Mouse (Mus musculus): Measurements from ENCODE around the gene Vmn1r188. TPM values are rescaled to one million over a fixed set of nuclear protein-coding genes. Genes with fewer than 3 reads are reported as not detected.
A peak's percentile ranks its signal among the peaks of the same experiment; 100 is the strongest.
"Not testable (repeated sequence)": the region's sequence is repeated elsewhere in the genome, so short reads cannot be mapped to it uniquely, and the experiment has no call there.

The Vmn1r188 gene
- not detected for total RNA-seq (2022)

- not testable (repeated sequence) for DNase-seq (ENCODE audit: low spot score in 2 of 2)
Observed at GRCm38 (mm10) chr13:22084140-22084539, at the start of gene Vmn1r188. TSS of gene Vmn1r188 (plus strand) at chr13:22084440.

GRCm38 (mm10) chr13:22034443-22035266, 49.6 kb upstream of the Vmn1r188 start:
- DNase-seq (ENCODE audit: low spot score in 2 of 2) = no peak

GRCm38 (mm10) chr13:22035267-22036148, 48.7 kb upstream of the Vmn1r188 start, which contains the start of the genes Hist1h2ah and Hist1h2bk:
TSS of gene Hist1h2ah (minus strand) at chr13:22035568.
TSS of gene Hist1h2bk (plus strand) at chr13:22035870.
- peak; percentile 85 to 87 for DNase-seq (ENCODE audit: low spot score in 2 of 2)

- DNase-seq (ENCODE audit: low spot score in 2 of 2) = no peak
Observed at GRCm38 (mm10) chr13:22036149-22036956, 47.9 kb upstream of the Vmn1r188 start.

DNA sequence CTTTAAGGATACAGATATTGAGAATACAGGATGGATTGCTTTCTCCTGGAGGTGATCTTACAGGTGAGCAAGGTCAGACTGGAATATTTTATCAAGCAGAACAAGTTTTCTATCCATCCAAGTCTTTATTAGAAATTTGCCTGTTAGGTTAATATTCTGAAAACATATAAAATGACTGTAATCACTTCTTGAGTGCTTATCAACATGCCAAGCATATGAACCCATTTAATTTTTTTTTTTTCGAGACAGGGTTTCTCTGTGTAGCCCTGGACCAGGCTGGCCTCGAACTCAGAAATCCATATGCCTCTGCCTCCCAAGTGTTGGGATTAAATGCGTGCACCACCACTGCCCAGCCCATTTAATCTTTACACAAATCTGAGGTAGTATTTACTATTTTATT, 47.3 kb upstream of the Vmn1r188 start:
- no peak for DNase-seq (ENCODE audit: low spot score in 2 of 2)

- DNase-seq (ENCODE audit: low spot score in 2 of 2) = no peak
Observed at GRCm38 (mm10) chr13:22037415-22037814, 46.8 kb upstream of the Vmn1r188 start.

DNA sequence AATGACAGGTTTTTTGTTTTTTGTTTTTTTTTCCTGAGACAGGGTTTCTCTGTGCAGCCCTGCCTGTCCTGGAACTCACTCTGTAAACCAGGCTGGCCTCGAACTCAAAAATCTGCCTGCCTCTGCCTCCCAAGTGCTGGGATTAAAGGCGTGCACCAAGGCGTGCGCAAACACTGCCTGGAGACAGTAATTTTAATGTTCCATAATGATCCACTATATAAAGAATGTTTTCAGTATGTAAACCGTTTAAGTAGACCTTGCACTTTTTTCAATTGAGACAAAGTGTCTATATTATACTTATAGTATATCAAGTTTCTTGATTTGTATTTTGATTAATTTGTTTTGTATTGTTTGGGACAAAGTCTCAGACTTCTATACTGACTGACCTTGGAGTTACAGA, 44.9 kb upstream of the Vmn1r188 start:
- DNase-seq (ENCODE audit: low spot score in 2 of 2) = no peak

- no peak for DNase-seq (ENCODE audit: low spot score in 2 of 2)
Observed at GRCm38 (mm10) chr13:22039951-22040463, 44.2 kb upstream of the Vmn1r188 start.

DNA sequence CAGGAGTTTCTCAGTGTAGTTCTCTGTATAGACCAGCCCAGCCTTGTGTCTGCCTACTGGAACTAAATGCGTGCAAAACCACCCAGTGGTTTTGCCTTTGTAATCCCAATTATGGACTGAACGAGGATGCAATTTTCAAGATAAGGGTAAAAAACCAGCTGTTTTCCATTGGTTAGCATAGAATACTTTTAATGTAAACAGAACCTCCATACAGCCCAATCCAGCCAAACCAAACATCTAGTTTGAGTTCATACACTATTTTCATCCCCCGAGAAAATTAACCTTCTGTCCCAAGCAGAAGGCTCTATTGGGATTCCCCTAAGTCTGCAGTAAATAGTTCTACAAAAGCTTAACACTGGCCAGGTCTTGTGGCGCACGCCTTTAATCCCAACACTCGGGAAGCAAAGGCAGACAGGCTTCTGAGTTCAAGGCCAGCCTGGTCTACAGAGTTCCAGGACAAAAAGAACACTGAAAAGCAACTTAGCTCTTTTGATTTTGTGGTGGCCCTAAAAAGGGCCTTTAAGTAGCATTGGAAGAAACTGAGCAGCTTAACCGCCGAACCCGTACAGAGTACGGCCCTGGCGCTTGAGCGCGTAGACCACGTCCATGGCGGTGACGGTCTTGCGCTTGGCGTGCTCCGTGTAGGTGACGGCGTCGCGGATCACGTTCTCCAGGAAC, 43.6 kb upstream of the Vmn1r188 start:
- DNase-seq (ENCODE audit: low spot score in 2 of 2) = no peak

- peak; percentile 95 to 98 for DNase-seq (ENCODE audit: low spot score in 2 of 2)
Observed at GRCm38 (mm10) chr13:22041142-22041536, 43.1 kb upstream of the Vmn1r188 start, which contains the start of gene Hist1h4i. TSS of gene Hist1h4i (minus strand) at chr13:22041362.

DNA sequence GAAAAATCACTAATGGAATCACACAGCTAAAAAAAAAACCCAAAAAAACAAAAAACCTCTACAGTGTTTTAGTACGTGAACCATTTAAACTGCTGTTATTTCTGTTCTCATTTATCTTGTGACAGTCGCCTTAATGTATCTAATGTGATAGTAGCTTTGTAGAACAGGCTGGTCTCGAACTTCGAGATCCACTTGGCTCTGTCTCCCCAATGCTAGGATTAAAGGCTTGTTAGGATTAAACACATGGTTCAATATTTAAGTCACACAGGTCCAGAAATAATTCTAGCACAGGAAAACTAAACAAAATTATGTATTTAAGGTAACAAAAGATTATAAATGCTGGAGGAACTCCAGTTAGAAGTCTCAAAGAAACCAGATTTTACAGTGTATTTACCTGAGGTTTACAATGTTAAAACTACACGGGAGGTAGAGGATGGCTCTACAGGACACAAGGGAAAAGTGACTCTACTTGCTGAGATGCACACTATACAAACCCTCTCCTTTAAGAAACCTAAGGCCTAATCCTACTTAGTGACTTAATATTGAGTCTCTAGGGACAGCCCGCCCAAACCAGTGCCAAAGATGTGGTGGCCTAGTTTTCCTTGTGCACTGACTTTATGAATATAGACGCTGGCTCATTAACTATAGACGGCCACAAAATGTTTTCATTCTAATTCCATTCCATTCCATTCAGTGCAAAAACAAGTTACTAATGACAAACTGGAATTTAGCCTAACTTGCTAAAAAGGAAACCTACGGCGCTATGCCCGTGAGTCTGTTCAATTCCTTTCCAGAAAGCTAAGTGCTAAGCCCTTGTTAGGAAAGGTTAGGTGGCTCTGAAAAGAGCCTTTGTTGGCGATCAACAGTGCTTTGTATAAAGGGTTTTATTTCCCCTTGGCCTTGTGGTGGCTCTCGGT, 42.3 kb upstream of the Vmn1r188 start:
- DNase-seq (ENCODE audit: low spot score in 2 of 2) = no peak

GRCm38 (mm10) chr13:22042568-22043502, 41.4 kb upstream of the Vmn1r188 start, which contains the start of the genes Hist1h2ag and Hist1h2bj:
TSS of gene Hist1h2ag (minus strand) at chr13:22042944.
TSS of gene Hist1h2bj (plus strand) at chr13:22043214.
- DNase-seq (ENCODE audit: low spot score in 2 of 2) = peak; percentile 92 to 93

DNA sequence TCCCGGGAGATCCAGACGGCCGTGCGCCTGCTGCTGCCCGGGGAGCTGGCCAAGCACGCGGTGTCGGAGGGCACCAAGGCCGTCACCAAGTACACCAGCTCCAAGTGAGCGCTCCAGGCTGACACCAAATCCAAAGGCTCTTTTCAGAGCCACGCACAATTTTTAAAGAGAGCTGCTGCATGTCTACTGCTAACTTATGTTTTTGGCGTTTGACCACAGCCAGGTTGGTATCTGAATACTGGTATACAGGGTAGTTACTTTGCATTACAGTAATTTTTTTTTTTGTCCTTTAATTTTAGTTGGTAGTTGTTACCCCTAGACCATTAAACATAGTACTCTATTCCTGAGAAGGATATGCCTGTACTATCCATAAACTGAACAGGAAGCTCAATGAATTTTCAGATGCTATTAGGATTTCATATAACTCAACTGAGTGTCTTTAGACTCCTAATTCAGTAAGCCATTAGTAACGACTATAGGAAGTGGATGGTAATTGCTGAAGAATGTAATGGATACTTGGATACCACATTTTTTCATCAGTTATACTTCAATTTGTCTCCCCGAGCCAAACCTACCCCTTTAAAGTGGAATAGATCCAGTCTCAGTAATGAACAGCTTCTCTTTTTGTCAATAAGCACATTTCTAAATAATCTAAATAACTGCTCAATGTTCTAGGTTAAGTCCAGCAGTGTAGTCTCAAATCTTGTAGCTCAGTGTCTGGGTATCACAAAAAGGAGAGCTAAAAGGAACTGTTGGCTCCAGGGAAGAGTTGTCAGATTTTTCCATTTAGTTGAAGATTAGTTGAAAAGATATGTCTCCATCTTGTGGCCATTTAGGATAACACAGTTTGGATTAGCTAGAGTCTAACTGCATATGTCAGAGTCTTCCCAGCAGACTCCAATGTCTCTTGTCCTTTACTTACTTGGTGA, 40.5 kb upstream of the Vmn1r188 start:
- no peak for DNase-seq (ENCODE audit: low spot score in 2 of 2)

- no peak for DNase-seq (ENCODE audit: low spot score in 2 of 2)
Observed at GRCm38 (mm10) chr13:22044432-22045155, 39.6 kb upstream of the Vmn1r188 start.

- DNase-seq (ENCODE audit: low spot score in 2 of 2) = no peak
Observed at GRCm38 (mm10) chr13:22045311-22045710, 38.9 kb upstream of the Vmn1r188 start.

DNA sequence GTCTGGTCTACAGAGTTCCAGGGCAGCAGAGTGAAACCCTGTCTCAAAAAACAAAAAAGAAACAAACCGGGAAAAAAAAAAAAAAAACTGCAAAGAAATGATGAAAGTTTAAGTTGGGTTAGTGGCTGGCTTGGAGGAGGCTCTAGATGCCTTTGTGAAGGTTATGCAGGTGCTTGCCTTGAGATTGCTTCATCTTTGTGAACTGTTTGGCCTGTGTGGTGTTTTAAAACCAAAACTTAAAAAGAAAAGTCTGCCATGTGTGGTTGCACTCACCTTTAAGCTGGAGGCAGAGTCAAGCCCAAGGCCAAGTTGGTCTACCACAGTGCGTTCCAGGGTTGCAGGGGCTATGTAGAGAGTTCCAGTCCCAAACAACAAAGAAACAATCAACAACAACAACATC, 35.2 kb upstream of the Vmn1r188 start:
- DNase-seq (ENCODE audit: low spot score in 2 of 2) = no peak

Data from layer of hippocampus, adult 8-10 months (tissue).